Mouse (Mus musculus): ENCODE data around the gene Gm7544.
"Not testable (repeated sequence)": the region's sequence is repeated elsewhere in the genome, so short reads cannot be mapped to it uniquely, and the experiment has no call there.

Gene Gm7544

GRCm38 (mm10) chr1:82913434-82913833 is 42.4 kb downstream of the Gm7544 start:
- not testable (repeated sequence) for DNase-seq (ENCODE audit: low spot score)

GRCm38 (mm10) chr1:82913025-82913424 is 42.8 kb downstream of the Gm7544 start, which contains the start of gene A030005L19Rik:
Gene A030005L19Rik (plus strand): TSS chr1:82913325.
- DNase-seq (ENCODE audit: low spot score) = no peak

GRCm38 (mm10) chr1:82905886-82906285 is 49.9 kb downstream of the Gm7544 start:
- no peak for DNase-seq (ENCODE audit: low spot score)
